Mouse (Mus musculus): Measurements from ENCODE around the gene Jph4. TPM values are rescaled to one million over a fixed set of nuclear protein-coding genes. Genes with fewer than 3 reads are reported as not detected.

Jph4 gene
- total and polyA plus RNA-seq, 3 experiments, result not detected

DNA sequence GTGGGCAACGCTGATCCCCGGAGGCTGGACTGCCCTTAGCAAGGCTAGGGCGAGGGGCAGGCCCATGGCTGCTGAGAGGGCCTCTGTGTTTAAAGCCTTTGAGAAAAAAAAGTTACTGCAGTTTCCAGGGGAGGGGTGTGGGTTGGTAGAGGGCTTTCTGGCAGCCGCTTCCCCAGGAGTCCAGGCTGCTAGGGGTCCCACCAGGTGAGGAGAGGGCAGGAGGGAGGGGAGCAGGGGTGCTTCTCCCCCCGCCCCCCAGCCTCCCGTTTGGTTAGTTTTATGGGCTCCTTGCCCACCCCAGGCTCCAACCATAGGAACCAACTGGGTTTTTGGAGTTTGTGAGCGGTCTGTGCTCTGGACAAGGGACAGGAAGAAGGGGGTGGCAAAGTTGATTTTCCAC is 54.9 kb downstream of the Jph4 start:
- TF ChIP-seq NELFE (IDR thresholded peaks at IDR 0.05; ENCODE audit: low read depth, low read length), result no peak
- no peak for TF ChIP-seq POLR2A (IDR thresholded peaks at IDR 0.05; ENCODE audit: control insufficient read depth in 1 of 2, insufficient read depth in 1 of 2, low read depth in 1 of 2, low read length in 2 of 2, poor library complexity in 1 of 2)
- no peak for TF ChIP-seq CTCF (IDR thresholded peaks at IDR 0.05 in 2 of 3, conservative IDR thresholded peaks at IDR 0.05 in 1 of 3; ENCODE audit: control insufficient read depth in 1 of 3, insufficient read depth in 1 of 3, low read depth in 2 of 3, low read length in 3 of 3, poor library complexity in 1 of 3, severe bottlenecking in 1 of 3)
- TF ChIP-seq TAL1 (IDR thresholded peaks at IDR 0.05; ENCODE audit: low read length), result no peak
- peak overlapping the region; percentile 46; the same call in 1 of the 2 replicates for H3K9ac ChIP-seq (ENCODE audit: control insufficient read depth, low read depth, low read length, poor library complexity, severe bottlenecking)

DNA sequence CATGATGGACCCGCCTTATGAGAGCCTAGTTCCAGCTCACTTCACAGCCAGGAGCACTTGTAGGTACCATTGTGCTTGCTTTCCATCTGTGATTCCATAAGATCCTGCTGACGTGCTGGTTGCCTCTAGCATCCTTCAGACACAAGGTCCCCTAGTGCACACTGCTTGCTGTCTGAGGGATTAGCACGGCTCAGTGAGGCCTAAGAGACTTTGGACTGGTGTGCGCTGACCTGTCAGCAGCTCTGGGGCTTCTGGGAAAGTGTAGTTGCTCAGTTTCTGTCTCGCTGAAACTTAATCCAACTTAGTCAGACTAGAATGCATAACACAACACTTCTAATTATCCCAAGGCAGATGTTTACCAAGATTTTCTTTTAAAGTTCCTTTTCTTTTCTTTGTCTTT is 56.8 kb downstream of the Jph4 start:
- H3K27ac ChIP-seq (ENCODE audit: control insufficient read depth, low read depth, low read length), result no peak overlapping the region
- H3K79me2 ChIP-seq (ENCODE audit: control insufficient read depth, insufficient read depth, low read length, poor library complexity), result no peaks in the 10 kb centered on the region
- H3K4me1 ChIP-seq (ENCODE audit: control insufficient read depth in 1 of 2, insufficient read depth in 2 of 2, low read length in 2 of 2), result peaks cover 0 to 8% of the 10 kb centered on the region in 2 experiments; a peak in 3 of 4 replicates
- H3K27me3 ChIP-seq (ENCODE audit: control insufficient read depth in 1 of 2, insufficient read depth in 2 of 2, low read length in 2 of 2), result no peaks in the 10 kb centered on the region
- DNase-seq (ENCODE audit: low read depth, low spot score), result no peak
- no peaks in the 10 kb centered on the region for H3K9me3 ChIP-seq (replicated peaks; ENCODE audit: insufficient read depth, low read length)
- TF ChIP-seq ZKSCAN1 (IDR thresholded peaks at IDR 0.05; ENCODE audit: low read depth, low read length) (no peak), ZMIZ1 (IDR thresholded peaks at IDR 0.05; ENCODE audit: low read depth, low read length) (no peak), NELFE (IDR thresholded peaks at IDR 0.05; ENCODE audit: low read depth, low read length) (no peak)
- H3K4me3 ChIP-seq (ENCODE audit: control insufficient read depth in 1 of 2, insufficient read depth in 1 of 2, low read depth in 2 of 2, low read length in 2 of 2), result no peak overlapping the region
- H3K36me3 ChIP-seq (ENCODE audit: control insufficient read depth in 1 of 2, insufficient read depth in 2 of 2, low read length in 2 of 2), result peaks cover 0 to 10% of the 10 kb centered on the region in 2 experiments; a peak in 2 of 4 replicates
- no peak overlapping the region for H3K9ac ChIP-seq (ENCODE audit: control insufficient read depth, low read depth, low read length, poor library complexity, severe bottlenecking)

More for the DNA sequence above, 54.9 kb downstream of the Jph4 start:
- Histone ChIP-seq H3K9me3 (replicated peaks; ENCODE audit: insufficient read depth, low read length) (no peaks in the 10 kb centered on the region), H3K79me2 (ENCODE audit: control insufficient read depth, insufficient read depth, low read length, poor library complexity) (no peaks in the 10 kb centered on the region), H3K27me3 (ENCODE audit: control insufficient read depth in 1 of 2, insufficient read depth in 2 of 2, low read length in 2 of 2) (no peaks in the 10 kb centered on the region), H3K27ac (ENCODE audit: control insufficient read depth, low read depth, low read length) (no peak overlapping the region), H3K4me3 (ENCODE audit: control insufficient read depth in 1 of 2, insufficient read depth in 1 of 2, low read depth in 2 of 2, low read length in 2 of 2) (no peak overlapping the region), H3K4me1 (ENCODE audit: control insufficient read depth in 1 of 2, insufficient read depth in 2 of 2, low read length in 2 of 2) (peaks cover 0 to 8% of the 10 kb centered on the region in 2 experiments; a peak in 3 of 4 replicates), H3K36me3 (ENCODE audit: control insufficient read depth in 1 of 2, insufficient read depth in 2 of 2, low read length in 2 of 2) (peaks cover 0 to 10% of the 10 kb centered on the region in 2 experiments; a peak in 2 of 4 replicates)
- no peak for DNase-seq (ENCODE audit: low read depth, low spot score)

DNA sequence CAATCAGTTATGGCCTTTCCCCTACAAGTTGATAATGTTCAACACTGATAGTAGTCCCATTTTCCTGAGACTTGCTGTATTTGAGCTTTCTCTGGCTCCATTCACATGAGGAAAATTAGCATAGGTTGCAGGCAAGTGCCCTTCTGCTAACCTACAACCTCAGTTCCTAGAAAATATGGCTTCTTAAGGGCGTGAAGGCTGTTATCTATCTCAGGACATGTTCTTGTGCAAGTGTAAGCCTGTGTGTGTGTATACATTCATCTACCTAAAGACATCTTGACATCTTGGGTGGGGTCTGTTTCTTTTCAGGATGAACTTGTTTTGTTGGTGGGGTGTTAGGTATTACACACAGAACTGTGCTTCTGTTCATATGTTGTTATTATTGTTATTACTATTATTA is 57.7 kb downstream of the Jph4 start:
- Histone ChIP-seq H3K9ac (ENCODE audit: control insufficient read depth, low read depth, low read length, poor library complexity, severe bottlenecking) (no peak overlapping the region), H3K27ac (ENCODE audit: control insufficient read depth, low read depth, low read length) (no peak overlapping the region), H3K27me3 (ENCODE audit: control insufficient read depth in 1 of 2, insufficient read depth in 2 of 2, low read length in 2 of 2) (no peaks in the 10 kb centered on the region), H3K4me3 (ENCODE audit: control insufficient read depth in 1 of 2, insufficient read depth in 1 of 2, low read depth in 2 of 2, low read length in 2 of 2) (no peak overlapping the region), H3K9me3 (replicated peaks; ENCODE audit: insufficient read depth, low read length) (no peaks in the 10 kb centered on the region), H3K79me2 (ENCODE audit: control insufficient read depth, insufficient read depth, low read length, poor library complexity) (no peaks in the 10 kb centered on the region), H3K36me3 (ENCODE audit: control insufficient read depth in 1 of 2, insufficient read depth in 2 of 2, low read length in 2 of 2) (peaks cover 0 to 10% of the 10 kb centered on the region in 2 experiments; a peak in 2 of 4 replicates), H3K4me1 (ENCODE audit: control insufficient read depth in 1 of 2, insufficient read depth in 2 of 2, low read length in 2 of 2) (peaks cover 0 to 8% of the 10 kb centered on the region in 2 experiments; a peak in 3 of 4 replicates)
- TF ChIP-seq SMC3 (IDR thresholded peaks at IDR 0.05; ENCODE audit: low read depth, low read length) (no peak), GATA1 (IDR thresholded peaks at IDR 0.05; ENCODE audit: low read depth, low read length) (peak; percentile 25; the same call in 1 of the 2 replicates)
- DNase-seq (ENCODE audit: low read depth, low spot score), result peak; percentile 20

Other genes starting within 250 kb of the Jph4 start
- gene Homez, start 246.0 kb downstream of the Jph4 start, total RNA-seq (2012; rRNA removed), result 4.7 and 4.9 TPM in 2 replicates
- 1 to 10 TPM in 1 of 2 experiments, not detected in 1; 8.5 TPM for gene Homez, start 246.0 kb downstream of the Jph4 start, polyA plus RNA-seq (2012; ENCODE audit: insufficient read depth in 1 of 2, insufficient read length in 2 of 2, low read depth in 1 of 2, low replicate concordance in 2 of 2, missing spikeins in 1 of 2)
- 0.56 and 0.73 TPM in 2 replicates for gene Ppp1r3e, start 239.4 kb downstream of the Jph4 start, total RNA-seq (2012; rRNA removed)
- 1 to 10 TPM in 1 of 2 experiments, not detected in 1; 1.2 TPM for gene Ppp1r3e, start 239.4 kb downstream of the Jph4 start, polyA plus RNA-seq (2012; ENCODE audit: insufficient read depth in 1 of 2, insufficient read length in 2 of 2, low read depth in 1 of 2, low replicate concordance in 2 of 2, missing spikeins in 1 of 2)
- gene Bcl2l2, start 233.6 kb downstream of the Jph4 start, total RNA-seq (2012; rRNA removed), result 10.5 and 12.5 TPM in 2 replicates
- gene Bcl2l2, start 233.6 kb downstream of the Jph4 start, polyA plus RNA-seq (2012; ENCODE audit: insufficient read depth in 1 of 2, insufficient read length in 2 of 2, low read depth in 1 of 2, low replicate concordance in 2 of 2, missing spikeins in 1 of 2), result 10 to 100 TPM in 1 of 2 experiments, not detected in 1; 18.8 TPM
- 0.58 and 0.88 TPM in 2 replicates for gene Gm20521, start 233.5 kb downstream of the Jph4 start, total RNA-seq (2012; rRNA removed)
- 1 to 10 TPM in 1 of 2 experiments, not detected in 1; 3.4 TPM for gene Gm20521, start 233.5 kb downstream of the Jph4 start, polyA plus RNA-seq (2012; ENCODE audit: insufficient read depth in 1 of 2, insufficient read length in 2 of 2, low read depth in 1 of 2, low replicate concordance in 2 of 2, missing spikeins in 1 of 2)
- gene Pabpn1, start 224.4 kb downstream of the Jph4 start, total RNA-seq (2012; rRNA removed), result 82.3 and 85.8 TPM in 2 replicates
- 100 to 1,000 TPM in 1 of 2 experiments, not detected in 1; 393 TPM for gene Pabpn1, start 224.4 kb downstream of the Jph4 start, polyA plus RNA-seq (2012; ENCODE audit: insufficient read depth in 1 of 2, insufficient read length in 2 of 2, low read depth in 1 of 2, low replicate concordance in 2 of 2, missing spikeins in 1 of 2)
- gene Slc22a17, start 203.8 kb downstream of the Jph4 start, total RNA-seq (2012; rRNA removed), result 0.13 and 0.31 TPM in 2 replicates
- gene Slc22a17, start 203.8 kb downstream of the Jph4 start, polyA plus RNA-seq (2012; ENCODE audit: insufficient read depth in 1 of 2, insufficient read length in 2 of 2, low read depth in 1 of 2, low replicate concordance in 2 of 2, missing spikeins in 1 of 2), result 1 to 10 TPM in 1 of 2 experiments, not detected in 1; 1.1 TPM
- not detected in 2 replicates for gene Efs, start 190.8 kb downstream of the Jph4 start, total RNA-seq (2012; rRNA removed)
- gene Efs, start 190.8 kb downstream of the Jph4 start, polyA plus RNA-seq (2012; ENCODE audit: insufficient read depth in 1 of 2, insufficient read length in 2 of 2, low read depth in 1 of 2, low replicate concordance in 2 of 2, missing spikeins in 1 of 2), result not detected
- gene Il25, start 184.2 kb downstream of the Jph4 start, total RNA-seq (2012; rRNA removed), result not detected in 2 replicates
- gene Il25, start 184.2 kb downstream of the Jph4 start, polyA plus RNA-seq (2012; ENCODE audit: insufficient read depth in 1 of 2, insufficient read length in 2 of 2, low read depth in 1 of 2, low replicate concordance in 2 of 2, missing spikeins in 1 of 2), result not detected
- not detected in 2 replicates for gene Cmtm5, start 180.7 kb downstream of the Jph4 start, total RNA-seq (2012; rRNA removed)
- not detected for gene Cmtm5, start 180.7 kb downstream of the Jph4 start, polyA plus RNA-seq (2012; ENCODE audit: insufficient read depth in 1 of 2, insufficient read length in 2 of 2, low read depth in 1 of 2, low replicate concordance in 2 of 2, missing spikeins in 1 of 2)
- not detected in 2 replicates for gene Myh6, start 150.0 kb downstream of the Jph4 start, total RNA-seq (2012; rRNA removed)
- not detected for gene Myh6, start 150.0 kb downstream of the Jph4 start, polyA plus RNA-seq (2012; ENCODE audit: insufficient read depth in 1 of 2, insufficient read length in 2 of 2, low read depth in 1 of 2, low replicate concordance in 2 of 2, missing spikeins in 1 of 2)
- not detected in 2 replicates for gene Gm17428, start 140.0 kb downstream of the Jph4 start, total RNA-seq (2012; rRNA removed)
- not detected for gene Gm17428, start 140.0 kb downstream of the Jph4 start, polyA plus RNA-seq (2012; ENCODE audit: insufficient read depth in 1 of 2, insufficient read length in 2 of 2, low read depth in 1 of 2, low replicate concordance in 2 of 2, missing spikeins in 1 of 2)
- not detected in 2 replicates for gene Myh7, start 122.3 kb downstream of the Jph4 start, total RNA-seq (2012; rRNA removed)
- not detected for gene Myh7, start 122.3 kb downstream of the Jph4 start, polyA plus RNA-seq (2012; ENCODE audit: insufficient read depth in 1 of 2, insufficient read length in 2 of 2, low read depth in 1 of 2, low replicate concordance in 2 of 2, missing spikeins in 1 of 2)
- 138 and 148 TPM in 2 replicates for gene Ngdn, start 101.5 kb downstream of the Jph4 start, total RNA-seq (2012; rRNA removed)
- 100 to 1,000 TPM in 1 of 2 experiments, not detected in 1; 140 TPM for gene Ngdn, start 101.5 kb downstream of the Jph4 start, polyA plus RNA-seq (2012; ENCODE audit: insufficient read depth in 1 of 2, insufficient read length in 2 of 2, low read depth in 1 of 2, low replicate concordance in 2 of 2, missing spikeins in 1 of 2)
- 0.42 TPM in 2 replicates for gene Zfhx2, start 24.6 kb downstream of the Jph4 start, total RNA-seq (2012; rRNA removed)
- gene Zfhx2, start 24.6 kb downstream of the Jph4 start, polyA plus RNA-seq (2012; ENCODE audit: insufficient read depth in 1 of 2, insufficient read length in 2 of 2, low read depth in 1 of 2, low replicate concordance in 2 of 2, missing spikeins in 1 of 2), result 1 to 10 TPM in 1 of 2 experiments, not detected in 1; 3.2 TPM
- gene Thtpa, start 22.2 kb downstream of the Jph4 start, total RNA-seq (2012; rRNA removed), result 8.7 and 9.0 TPM in 2 replicates
- gene Thtpa, start 22.2 kb downstream of the Jph4 start, polyA plus RNA-seq (2012; ENCODE audit: insufficient read depth in 1 of 2, insufficient read length in 2 of 2, low read depth in 1 of 2, low replicate concordance in 2 of 2, missing spikeins in 1 of 2), result 10 to 100 TPM in 1 of 2 experiments, not detected in 1; 13.2 TPM
- gene Ap1g2, start 10.3 kb downstream of the Jph4 start, total RNA-seq (2012; rRNA removed), result 12.5 and 12.6 TPM in 2 replicates
- 10 to 100 TPM in 1 of 2 experiments, not detected in 1; 47.9 TPM for gene Ap1g2, start 10.3 kb downstream of the Jph4 start, polyA plus RNA-seq (2012; ENCODE audit: insufficient read depth in 1 of 2, insufficient read length in 2 of 2, low read depth in 1 of 2, low replicate concordance in 2 of 2, missing spikeins in 1 of 2)
- gene Dhrs2, start 105.1 kb upstream of the Jph4 start, total RNA-seq (2012; rRNA removed), result not detected in 2 replicates
- gene Dhrs2, start 105.1 kb upstream of the Jph4 start, polyA plus RNA-seq (2012; ENCODE audit: insufficient read depth in 1 of 2, insufficient read length in 2 of 2, low read depth in 1 of 2, low replicate concordance in 2 of 2, missing spikeins in 1 of 2), result not detected

All from MEL (cell line).